In genomic region chr12:79064451-79064850, GRCm38 (mm10) we compare ENCODE assay signal across 23 mouse cellular contexts. TPM values are rescaled to one million over a fixed set of nuclear protein-coding genes. Genes with fewer than 3 reads are reported as not detected.
DNase-seq lines count a peak whose midpoint lies in the region; ATAC-seq lines count a peak whose summit lies in the region.
"Had no signal": no experiment of that assay in that cellular context is flagged by ENCODE, and none has a peak within 500 bp of the region (broad histone marks: within the 10 kb centered on the region; RNA-seq: fewer than 3 reads in every experiment).

No protein-coding gene starts in this region.

- peak; percentile 34 to 41 for DNase-seq in thymus, postnatal 10 days (ENCODE audit: low spot score in 2 of 2)
- DNase-seq in thymus, postnatal 14 days, result peak; percentile 62
- DNase-seq in thymus, postnatal 36 days, result peak; percentile 43 to 56
- DNase-seq in urinary bladder, postnatal 25 days (ENCODE audit: low spot score), result no peak
- no peak for DNase-seq in testis, postnatal 14 days (ENCODE audit: low spot score)
- DNase-seq: adrenal gland, adult 8-10 months; adrenal gland, postnatal 14 days; adrenal gland, postnatal 36 days; cerebellum, adult 11-12 months; cerebellum, adult 2 months; cerebellum, adult 9-10 months; cerebellum, postnatal 10 days; cerebellum, postnatal 25 days had no signal

- no peak overlapping the region for H3K4me2 ChIP-seq in kidney, embryonic 14.5 days (replicated peaks; ENCODE audit: low read depth, low read length)
- H3K4me2 ChIP-seq: embryonic facial prominence, embryonic 12.5 days; forebrain, embryonic 13.5 days; forebrain, embryonic 15.5 days had no signal

- H3K4me3 ChIP-seq in kidney, embryonic 14.5 days (ENCODE audit: low read length), result no peak overlapping the region
- H3K4me3 ChIP-seq: embryonic facial prominence, embryonic 10.5 days; embryonic facial prominence, embryonic 12.5 days; forebrain, embryonic 13.5 days; forebrain, embryonic 15.5 days had no signal

- H3K4me1 ChIP-seq in kidney, embryonic 14.5 days (ENCODE audit: control insufficient read depth, insufficient read depth, low read length), result no peaks in the 10 kb centered on the region
- H3K4me1 ChIP-seq: embryonic facial prominence, embryonic 12.5 days; forebrain, embryonic 13.5 days; forebrain, embryonic 15.5 days had no signal

- no peak overlapping the region for H3K9ac ChIP-seq in kidney, embryonic 14.5 days (ENCODE audit: low read depth, low read length)
- H3K9ac ChIP-seq: embryonic facial prominence, embryonic 12.5 days; forebrain, embryonic 13.5 days; forebrain, embryonic 15.5 days had no signal

- H3K27me3 ChIP-seq in kidney, embryonic 14.5 days (ENCODE audit: control insufficient read depth, insufficient read depth, low read length), result no peaks in the 10 kb centered on the region
- H3K27me3 ChIP-seq: CH12.LX; embryonic facial prominence, embryonic 12.5 days; forebrain, embryonic 13.5 days; forebrain, embryonic 15.5 days; Patski had no signal

- peaks cover 18% of the 10 kb centered on the region; the same call in 1 of the 2 replicates for H3K36me3 ChIP-seq in kidney, embryonic 14.5 days (ENCODE audit: control insufficient read depth, insufficient read depth, low read length)
- H3K36me3 ChIP-seq: forebrain, embryonic 15.5 days; G1E had no signal

- ATAC-seq in kidney, embryonic 14.5 days (ENCODE audit: low FRiP score, low TSS enrichment), result no peak
- ATAC-seq: activated CD4-positive, CD25-positive, alpha-beta regulatory T cell, adult 4 months; CD4-positive, CD25-positive, alpha-beta regulatory T cell, adult 4 months; forebrain, embryonic 13.5 days; forebrain, embryonic 15.5 days; Patski had no signal

- no peaks in the 10 kb centered on the region for H3K9me3 ChIP-seq in kidney, embryonic 14.5 days (ENCODE audit: control insufficient read depth, low read length)
- H3K9me3 ChIP-seq: embryonic facial prominence, embryonic 10.5 days; embryonic facial prominence, embryonic 12.5 days; forebrain, embryonic 13.5 days; forebrain, embryonic 15.5 days; G1E had no signal

- H3K27ac ChIP-seq in kidney, embryonic 14.5 days (ENCODE audit: low read depth, low read length), result no peak overlapping the region
- H3K27ac ChIP-seq: embryonic facial prominence, embryonic 10.5 days; embryonic facial prominence, embryonic 12.5 days; forebrain, embryonic 13.5 days; forebrain, embryonic 15.5 days had no signal

- WGBS in kidney, embryonic 14.5 days, result 84% methylated on average over 13 of the region's 13 CpGs

RNA-seq across cellular contexts. Expression of gene Pigh, which starts 25.0 kb away (rescaled TPM):
- 27.1 and 36.4 TPM in 2 replicates for polyA plus RNA-seq in kidney, embryonic 14.5 days (2014; fragmentation: Nextera tagmentation; extraction: Ambion mirVana)

RNA-seq across cellular contexts. Expression of gene Plekhh1, which starts 35.5 kb away (rescaled TPM):
- polyA plus RNA-seq in kidney, embryonic 14.5 days (2014; fragmentation: Nextera tagmentation; extraction: Ambion mirVana), result 5.3 and 7.9 TPM in 2 replicates

RNA-seq across cellular contexts. Expression of gene Tmem229b, which starts 57.0 kb away (rescaled TPM):
- polyA plus RNA-seq in kidney, embryonic 14.5 days (2014; fragmentation: Nextera tagmentation; extraction: Ambion mirVana), result 2.3 and 2.9 TPM in 2 replicates

Comparison
In these comparisons a context has a peak if more than half of its experiments do, and no peak if none do; other contexts are left out.
1. DNase-seq: peak in thymus, postnatal 10 days (2 of 2), thymus, postnatal 14 days (single experiment) and thymus, postnatal 36 days (2 of 2); none in urinary bladder, postnatal 25 days (single experiment) and testis, postnatal 14 days (single experiment).